Mouse (Mus musculus): ENCODE data around the gene Ccdc66. TPM values are rescaled to one million over a fixed set of nuclear protein-coding genes. Genes with fewer than 3 reads are reported as not detected.

Ccdc66 gene
- total RNA-seq (2021): 10 to 100 TPM; 16.9 to 17.4 TPM
- long read RNA-seq, full-length matches to known transcripts: 2 of 9 reads
- long read RNA-seq, partial matches to known transcripts: 4 of 9 reads
- long read RNA-seq, other reads (novel, unspliced or antisense): 3 of 9 reads

DNA sequence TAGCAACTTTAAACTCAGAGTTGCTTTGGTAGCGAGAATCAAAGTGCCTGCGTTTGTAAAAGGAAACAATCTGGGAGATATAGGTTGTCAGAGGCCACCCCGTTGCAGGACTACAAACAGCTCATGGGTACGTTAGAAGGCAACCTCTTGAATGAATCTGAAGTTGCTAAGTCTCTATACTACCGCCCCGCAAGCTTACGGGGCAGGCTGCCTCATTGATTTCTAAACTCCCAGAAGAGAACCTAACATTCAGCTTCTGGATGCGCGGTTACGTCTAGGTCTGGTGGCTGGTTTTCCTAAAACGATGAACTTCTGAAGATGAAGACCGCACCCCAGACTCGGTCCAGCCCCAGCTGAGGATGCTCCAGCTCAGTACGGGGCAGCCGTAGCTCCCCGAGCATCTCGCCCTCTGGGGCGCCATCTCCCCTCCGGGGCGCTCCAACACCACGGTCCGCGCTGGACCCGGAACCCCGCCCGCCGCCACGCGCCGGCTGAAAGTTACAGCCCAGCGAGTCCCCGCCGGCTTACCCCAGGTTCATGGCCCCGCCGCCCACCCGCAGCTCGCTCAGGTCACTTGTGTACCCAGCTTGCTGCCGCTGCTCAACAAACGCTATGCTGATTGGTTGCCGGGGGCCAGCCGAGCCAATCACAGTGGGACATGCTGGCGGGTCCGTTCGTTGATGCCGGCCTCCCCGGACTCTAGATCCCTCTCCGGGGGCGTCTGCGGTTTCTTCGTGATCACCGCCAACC, at the start of gene Ccdc66:
TSS of gene Ccdc66 (minus strand) at position 567 of the 750 bp plus-strand sequence.
- peak; percentile 98 to 100 for DNase-seq (ENCODE audit: low spot score in 2 of 2)

DNA sequence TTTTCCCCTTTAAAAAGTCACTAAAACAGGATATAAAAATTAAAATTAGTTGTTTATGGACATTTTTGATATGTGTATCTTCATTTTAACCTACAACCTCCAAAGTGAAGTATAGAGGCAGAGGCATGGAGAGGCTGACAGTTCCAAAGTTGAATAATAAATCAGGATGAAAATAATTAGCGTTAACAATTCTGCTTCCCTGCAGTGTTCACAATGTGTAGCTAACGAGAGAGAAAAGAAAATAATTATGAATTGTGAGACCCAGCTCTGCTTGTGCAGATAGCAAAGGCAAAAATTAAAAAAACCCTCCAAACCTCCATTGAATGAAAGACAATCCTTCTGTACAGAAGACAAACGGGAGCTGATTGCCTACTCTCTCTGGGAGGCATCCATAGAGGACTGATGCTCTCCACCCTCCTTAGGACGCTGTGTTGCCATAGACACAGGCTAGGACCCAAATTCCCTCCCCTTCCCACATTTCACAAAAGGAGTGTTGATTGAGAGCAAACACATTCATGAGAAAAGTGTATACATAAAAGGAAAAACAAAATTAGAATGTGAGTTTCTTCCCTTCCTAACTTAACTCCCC, 35.7 kb upstream of the Ccdc66 start:
- DNase-seq (ENCODE audit: low spot score in 2 of 2): no peak

DNA sequence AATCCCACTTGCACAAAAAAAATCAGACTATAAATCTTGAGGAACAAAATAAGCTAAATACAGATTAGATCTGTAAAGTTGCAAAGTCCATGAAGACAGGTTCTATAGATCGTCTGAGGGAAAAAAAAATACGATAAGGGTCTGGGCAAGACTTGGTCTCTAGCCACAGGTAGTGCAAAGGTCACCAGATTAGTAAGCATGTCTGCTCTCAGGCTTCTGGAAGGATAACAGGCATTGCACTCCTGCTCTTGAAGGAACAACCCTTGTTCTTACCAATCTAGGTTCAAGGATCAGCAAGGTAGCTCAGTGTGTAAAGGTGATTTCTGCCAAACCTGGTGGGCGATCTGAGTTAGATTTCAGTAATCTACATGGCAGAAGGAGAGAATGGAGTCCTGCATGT, 28.2 kb upstream of the Ccdc66 start:
- DNase-seq (ENCODE audit: low spot score in 2 of 2): no peak

DNA sequence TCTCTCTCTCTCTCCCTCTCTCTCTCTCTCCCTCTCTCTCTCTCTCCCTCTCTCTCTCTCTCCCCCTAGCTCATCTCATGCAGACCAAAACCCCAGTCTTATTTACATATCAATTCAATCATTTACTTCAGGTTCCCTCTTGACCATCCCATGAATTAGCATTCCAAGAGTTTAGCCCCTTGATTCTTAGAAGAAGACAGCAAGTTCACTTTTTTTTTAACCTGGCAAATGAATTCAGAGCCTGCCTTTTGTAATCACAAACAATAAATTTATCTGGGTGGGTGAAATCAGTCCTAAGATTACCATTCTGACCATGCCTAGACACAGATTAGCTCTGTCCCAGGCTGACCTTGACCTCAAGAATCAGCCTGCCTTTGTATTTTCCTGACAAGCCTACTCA, 16.3 kb upstream of the Ccdc66 start:
- DNase-seq (ENCODE audit: low spot score in 2 of 2): no peak

DNA sequence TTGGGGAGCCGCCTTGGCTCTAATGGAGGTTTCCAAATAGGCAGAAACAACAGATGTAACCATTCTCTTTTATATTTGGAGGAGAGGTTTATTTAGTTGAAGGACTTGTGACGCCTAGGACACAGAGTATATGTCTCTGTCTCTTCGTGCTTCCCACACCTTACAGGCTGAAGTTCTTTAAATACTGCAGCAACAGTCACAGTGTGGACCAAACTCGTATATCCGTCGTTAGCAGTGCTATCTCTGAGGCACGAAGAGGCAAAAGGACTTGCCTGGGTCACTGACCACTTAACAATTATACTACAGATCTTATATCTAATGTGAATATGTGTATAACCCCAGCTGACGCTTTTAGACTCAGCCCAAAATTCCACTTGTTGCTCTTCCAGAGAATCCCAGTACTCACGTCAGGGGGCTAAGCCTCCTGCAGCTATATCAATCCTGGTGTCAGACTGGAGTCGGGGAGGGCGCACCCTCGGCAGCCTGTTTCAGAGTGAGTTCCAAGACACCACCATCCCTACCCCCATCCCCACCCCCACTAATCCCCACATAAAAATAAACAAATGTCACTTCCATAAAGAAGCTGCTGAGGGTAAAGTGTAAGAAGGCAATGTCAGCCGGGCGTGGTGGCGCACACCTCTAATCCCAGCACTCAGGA, 513 bp upstream of the Ccdc66 start:
- DNase-seq (ENCODE audit: low spot score in 2 of 2): no peak

DNA sequence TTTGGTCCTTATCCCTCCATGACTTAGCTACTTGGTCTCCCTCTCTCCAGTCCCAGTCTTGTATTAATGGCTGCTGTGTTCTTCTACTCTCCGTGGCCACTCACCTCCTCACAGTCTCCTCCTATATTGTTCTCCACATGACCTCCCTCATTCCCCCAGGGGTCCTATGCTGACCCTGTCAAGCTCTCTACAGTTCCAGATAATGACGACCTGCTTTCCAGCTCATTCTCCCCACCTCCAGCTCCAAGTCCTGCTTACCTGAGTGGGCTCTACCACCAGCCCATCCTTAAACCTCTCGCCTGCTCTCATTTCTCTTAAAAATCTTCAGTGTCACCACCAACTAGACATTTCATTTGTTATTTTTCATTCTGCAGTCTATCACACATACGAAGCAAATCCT, 7.2 kb downstream of the Ccdc66 start:
- DNase-seq (ENCODE audit: low spot score in 2 of 2): no peak

DNA sequence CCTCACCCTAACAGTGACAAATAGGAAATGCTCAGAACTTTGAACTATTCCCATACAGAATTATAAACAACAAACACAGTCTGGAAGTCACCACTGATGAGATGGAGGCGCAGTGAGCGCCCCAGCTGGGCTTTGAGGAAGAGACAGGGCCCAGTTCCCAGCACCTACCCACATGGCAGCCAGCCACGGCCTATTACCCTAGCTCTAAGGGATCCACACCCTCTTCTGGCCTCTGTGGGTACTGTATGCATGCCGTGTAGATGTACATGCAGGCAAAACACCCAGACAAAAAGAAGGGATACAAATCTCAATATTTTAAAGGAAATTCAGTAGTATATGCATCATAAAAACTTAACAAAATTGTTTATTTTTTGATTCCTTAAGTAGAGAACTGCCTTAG, 14.7 kb downstream of the Ccdc66 start:
- DNase-seq (ENCODE audit: low spot score in 2 of 2): peak in 1 of 2 experiments; percentile 13

DNA sequence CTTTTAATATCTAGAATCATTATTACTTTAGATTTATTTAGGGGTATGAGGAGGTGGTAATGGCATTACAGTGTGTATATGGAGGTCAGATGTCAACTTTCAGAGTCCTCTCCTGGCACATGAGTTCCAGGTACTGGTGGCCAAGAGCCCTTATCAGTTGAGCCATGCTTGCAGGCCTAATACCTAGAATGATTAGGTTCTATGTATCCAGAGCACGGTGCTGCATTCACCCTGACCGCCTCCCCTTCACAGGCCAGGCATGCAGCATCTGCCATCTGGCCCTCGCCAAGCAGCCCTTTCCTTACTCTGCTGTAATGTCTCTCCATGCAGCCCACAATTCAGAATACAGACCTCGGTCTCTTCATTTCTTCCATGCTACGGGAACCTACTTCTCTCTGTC, 16.9 kb downstream of the Ccdc66 start:
- no peak for DNase-seq (ENCODE audit: low spot score in 2 of 2)

DNA sequence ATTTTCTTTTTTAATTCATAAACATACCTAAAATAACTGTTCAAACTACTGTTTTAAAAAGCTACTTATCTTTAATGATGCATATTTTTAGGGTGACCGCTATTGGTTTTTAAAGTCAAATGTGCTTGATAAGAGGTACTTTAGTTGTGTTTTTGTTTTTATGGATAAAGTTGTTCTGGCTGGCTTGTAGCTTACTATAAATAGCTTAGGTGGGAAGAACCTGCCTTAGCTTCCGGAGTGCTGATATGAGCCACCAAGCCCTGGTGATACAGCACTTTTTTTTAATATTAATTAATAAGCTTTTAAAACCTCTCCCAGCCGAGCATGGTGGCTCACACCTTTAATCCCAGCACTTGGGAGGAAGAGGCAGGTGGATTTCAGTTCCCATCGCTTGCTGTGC, 61.3 kb downstream of the Ccdc66 start:
- no peak for DNase-seq (ENCODE audit: low spot score in 2 of 2)

DNA sequence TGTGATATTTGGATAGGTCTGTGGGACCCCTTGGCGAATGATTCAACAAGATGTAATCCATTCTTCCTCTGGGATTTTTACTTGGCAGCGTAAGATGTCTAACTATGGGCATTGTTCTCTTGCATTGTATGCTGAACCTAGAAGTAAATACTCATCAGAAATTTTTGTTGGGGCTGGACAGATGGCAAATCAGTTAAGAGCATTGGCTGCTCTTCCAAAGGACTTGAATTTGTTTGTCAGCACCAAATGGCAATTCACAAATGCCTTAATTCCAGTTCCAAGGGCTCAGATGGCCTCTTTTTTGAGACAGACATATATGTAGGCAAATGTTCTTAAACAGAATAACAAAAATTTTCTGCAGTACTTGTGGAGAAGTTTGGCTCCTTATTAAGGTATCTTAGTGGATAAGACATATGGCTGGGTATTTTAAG, 63.4 kb downstream of the Ccdc66 start:
- DNase-seq (ENCODE audit: low spot score in 2 of 2): peak in 1 of 2 experiments; percentile 60

DNA sequence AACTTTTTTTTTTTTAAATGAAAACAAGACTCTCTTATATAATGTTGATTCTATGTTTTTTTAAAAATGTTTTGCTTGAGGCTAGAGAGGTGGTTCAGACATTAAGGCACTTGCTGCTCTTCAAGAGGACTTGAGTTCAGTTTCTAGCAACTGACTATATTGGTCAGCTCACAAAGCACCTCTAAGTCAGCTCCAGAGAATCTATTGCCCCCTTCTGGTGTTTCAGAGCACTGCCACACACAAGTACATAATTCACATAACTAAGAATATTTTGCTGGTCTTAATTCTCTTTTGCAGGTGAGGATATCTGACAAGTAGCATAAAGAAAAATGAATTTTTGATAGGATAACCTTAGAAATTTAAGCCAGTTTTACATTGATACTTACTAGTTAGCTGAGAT, 67.3 kb downstream of the Ccdc66 start:
- DNase-seq (ENCODE audit: low spot score in 2 of 2): no peak

DNA sequence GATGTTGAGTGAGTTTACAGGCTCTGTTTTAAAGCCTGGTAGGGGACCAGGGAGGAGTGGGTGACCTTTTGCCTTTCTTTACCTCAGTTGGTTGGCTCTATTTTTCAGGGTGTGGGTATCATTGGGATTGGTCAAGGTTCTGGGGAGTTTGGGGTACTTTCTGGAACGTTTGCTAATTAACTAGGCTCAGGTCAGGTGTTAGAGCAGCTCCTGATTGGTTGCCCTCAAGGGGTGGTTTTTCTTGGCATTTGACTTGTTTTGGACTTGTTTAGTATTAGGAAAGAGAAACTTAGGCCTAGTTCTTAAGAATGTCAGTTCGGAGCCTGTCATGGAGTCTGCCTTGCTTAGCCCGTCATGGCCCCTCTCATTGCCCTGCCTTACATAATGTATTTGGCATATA, 71.4 kb downstream of the Ccdc66 start:
- DNase-seq (ENCODE audit: low spot score in 2 of 2): no peak

DNA sequence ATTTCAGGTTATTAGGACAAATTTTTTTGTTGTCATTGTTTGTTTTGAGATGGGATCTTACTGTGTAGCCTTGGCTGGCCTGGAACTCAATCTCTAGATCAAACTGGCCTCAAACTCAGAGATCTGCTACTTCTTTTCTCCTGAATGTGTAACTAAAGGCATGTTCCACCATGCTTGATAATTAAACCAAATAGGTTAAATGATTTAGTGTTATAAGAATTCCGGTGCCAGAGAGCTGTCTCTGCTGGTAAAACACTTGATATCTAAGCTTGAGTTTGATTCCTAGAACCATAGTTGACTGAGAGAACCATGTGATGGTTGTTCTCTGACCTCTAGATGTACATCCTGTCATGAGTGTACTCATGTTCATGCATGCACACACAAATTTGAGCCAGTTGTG, 72.1 kb downstream of the Ccdc66 start:
- DNase-seq (ENCODE audit: low spot score in 2 of 2): no peak

DNA sequence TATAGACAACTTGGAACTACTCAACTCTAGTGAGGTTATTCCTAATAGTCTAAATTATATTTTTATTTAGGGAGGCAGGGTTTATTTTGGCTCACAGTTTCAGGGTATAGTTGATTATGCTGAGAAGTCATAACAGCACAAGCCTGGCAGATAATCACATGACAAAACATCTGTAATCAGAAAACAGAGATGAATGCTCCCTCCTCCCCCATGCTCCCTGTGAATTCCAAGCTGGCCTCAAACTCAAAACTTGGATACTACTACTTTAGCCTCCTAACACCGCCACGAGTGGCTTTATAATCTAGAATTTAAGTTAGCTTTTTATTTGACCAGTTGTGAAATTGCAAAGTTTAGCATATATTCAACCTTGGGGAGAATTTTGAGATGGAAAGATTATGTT, 76.2 kb downstream of the Ccdc66 start:
- no peak for DNase-seq (ENCODE audit: low spot score in 2 of 2)

Other genes starting within 250 kb of the Ccdc66 start
- gene Fam208a, start 79.6 kb downstream of the Ccdc66 start, total RNA-seq (2021): 10 to 100 TPM; 29.4 to 30.6 TPM
- gene Erc2, start 114.0 kb upstream of the Ccdc66 start, total RNA-seq (2021): 100 to 1,000 TPM; 198 to 199 TPM